Mouse (Mus musculus) embryo, embryonic 9.5 days (tissue): Measurements from ENCODE around the gene Tent5c.
A peak's percentile ranks its signal among the peaks of the same experiment; 100 is the strongest.

Source experiments
- DNase-seq: peaks from one replicate; pipeline ENCODE4 v3.0.0-alpha.2; 2017; ENCODE audit errors: extremely low spot score

Tent5c gene

GRCm38 (mm10) chr3:100489133-100490009 lies at the start of gene Tent5c:
Gene Tent5c (minus strand): TSS chr3:100489324.
- DNase-seq: peak; percentile 92

- no peak for DNase-seq
These were observed 47.6 kb upstream of the Tent5c start for GRCm38 (mm10) chr3:100536686-100537085.

- DNase-seq: no peak
These were observed 46.8 kb upstream of the Tent5c start for GRCm38 (mm10) chr3:100535902-100536301.

GRCm38 (mm10) chr3:100535298-100535697 lies 46.2 kb upstream of the Tent5c start:
- no peak for DNase-seq

GRCm38 (mm10) chr3:100534394-100534793 lies 45.3 kb upstream of the Tent5c start:
- no peak for DNase-seq

- DNase-seq: no peak
These were observed 44.3 kb upstream of the Tent5c start for GRCm38 (mm10) chr3:100533429-100533828.

GRCm38 (mm10) chr3:100530919-100531318 lies 41.8 kb upstream of the Tent5c start:
- DNase-seq: no peak

GRCm38 (mm10) chr3:100530244-100530788 lies 41.2 kb upstream of the Tent5c start:
- no peak for DNase-seq

GRCm38 (mm10) chr3:100522671-100523070 lies 33.5 kb upstream of the Tent5c start:
- DNase-seq: no peak

GRCm38 (mm10) chr3:100521626-100522025 lies 32.5 kb upstream of the Tent5c start:
- no peak for DNase-seq

GRCm38 (mm10) chr3:100515754-100516141 lies 26.6 kb upstream of the Tent5c start:
- no peak for DNase-seq

GRCm38 (mm10) chr3:100515093-100515753 lies 26.1 kb upstream of the Tent5c start:
- DNase-seq: no peak

GRCm38 (mm10) chr3:100507174-100507573 lies 18.1 kb upstream of the Tent5c start:
- no peak for DNase-seq

GRCm38 (mm10) chr3:100506715-100507114 lies 17.6 kb upstream of the Tent5c start:
- no peak for DNase-seq

- DNase-seq: no peak
These were observed 14.8 kb upstream of the Tent5c start for GRCm38 (mm10) chr3:100503882-100504281.

GRCm38 (mm10) chr3:100502516-100502915 lies 13.4 kb upstream of the Tent5c start:
- DNase-seq: no peak

- DNase-seq: no peak
These were observed 12.8 kb upstream of the Tent5c start for GRCm38 (mm10) chr3:100501899-100502298.

GRCm38 (mm10) chr3:100496081-100496480 lies 7.0 kb upstream of the Tent5c start:
- no peak for DNase-seq

GRCm38 (mm10) chr3:100495456-100495855 lies 6.3 kb upstream of the Tent5c start:
- no peak for DNase-seq

- no peak for DNase-seq
These were observed 5.8 kb upstream of the Tent5c start for GRCm38 (mm10) chr3:100494912-100495311.

- no peak for DNase-seq
These were observed 831 bp upstream of the Tent5c start for GRCm38 (mm10) chr3:100490010-100490300.

- peak; percentile 50 for DNase-seq
These were observed 632 bp downstream of the Tent5c start for GRCm38 (mm10) chr3:100488251-100489132.
